Mouse (Mus musculus) ES-Bruce4 (cell line): ENCODE data around the gene Catip.

Experiments
- CTCF ChIP-seq: IDR thresholded peaks from one replicate; pipeline ENCODE4 v1.8.1; 2011; ENCODE audit warnings: low read depth, low read length
- EP300 ChIP-seq: IDR thresholded peaks from 2 replicates; pipeline ENCODE4 v1.6.1; 2011; ENCODE audit warnings: low read depth, low read length; ENCODE audit not compliant: insufficient read depth
- POLR2A ChIP-seq: IDR thresholded peaks from one replicate; pipeline ENCODE4 v1.8.1; 2011; ENCODE audit warnings: low read length; ENCODE audit not compliant: insufficient read depth

DNA sequence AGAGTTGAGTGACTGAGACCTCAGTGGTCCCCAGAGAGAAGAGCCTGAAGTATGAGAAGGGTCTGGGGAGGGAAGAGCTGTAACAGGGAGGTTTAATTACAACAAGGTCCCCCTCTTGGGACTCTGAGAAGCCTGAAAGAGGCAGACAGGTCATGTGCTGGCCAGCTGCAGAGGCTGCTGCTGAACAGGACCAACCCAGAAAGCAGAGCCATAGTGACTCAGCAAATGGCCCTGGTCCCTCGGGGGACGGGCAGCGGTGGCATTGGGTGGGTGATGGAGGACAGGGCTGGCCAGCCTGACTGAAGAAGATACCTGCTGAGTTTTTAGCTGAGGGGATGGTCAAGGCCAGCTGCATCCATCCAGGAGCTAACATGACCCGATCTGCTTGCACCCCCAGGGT lies 14.5 kb downstream of the Catip start:
- no peak for TF ChIP-seq CTCF
- no peak for TF ChIP-seq POLR2A
- peak; percentile 80 for TF ChIP-seq EP300
